Mouse (Mus musculus) liver, embryonic 16.5 days (tissue): ENCODE data around the gene Trim2. TPM values are rescaled to one million over a fixed set of nuclear protein-coding genes. Genes with fewer than 3 reads are reported as not detected.
A peak's percentile ranks its signal among the peaks of the same experiment; 100 is the strongest.

ENCODE experiments used
- ATAC-seq: fragments of 200-750 bp; cut with Nextera tagmentation; 2 replicates; pipeline ENCODE4 v1.8.0; 2017; ENCODE audit warnings: low read depth, mild to moderate bottlenecking, moderate number of reproducible peaks, moderate library complexity
- H3K27ac ChIP-seq: fragments of 300-500 bp; sonication (generic); 2 replicates; pipeline ENCODE4 v1.5.1; 2014; ENCODE audit warnings: mild to moderate bottlenecking, low read length
- H3K27me3 ChIP-seq: fragments of 300-500 bp; sonication (generic); 2 replicates; pipeline ENCODE4 v1.6.1; 2014; ENCODE audit warnings: low read depth, low read length, mixed read lengths; ENCODE audit not compliant: control insufficient read depth, insufficient read depth
- H3K36me3 ChIP-seq: fragments of 300-500 bp; sonication (generic); 2 replicates; pipeline ENCODE4 v1.6.1; 2014; ENCODE audit warnings: mild to moderate bottlenecking; ENCODE audit not compliant: control insufficient read depth, insufficient read depth
- H3K4me1 ChIP-seq: fragments of 300-500 bp; sonication (generic); 2 replicates; pipeline ENCODE4 v1.6.1; 2014; ENCODE audit warnings: low read depth, low read length, mixed read lengths; ENCODE audit not compliant: control insufficient read depth
- H3K4me2 ChIP-seq: fragments of 300-500 bp; sonication (generic); 2 replicates; pipeline ENCODE4 v1.6.1; 2014; ENCODE audit warnings: low read depth, low read length, mixed read lengths
- H3K4me3 ChIP-seq: fragments of 300-500 bp; sonication (generic); 2 replicates; pipeline ENCODE4 v1.5.1; 2014; ENCODE audit warnings: low read depth, mild to moderate bottlenecking, low read length
- H3K9ac ChIP-seq: fragments of 300-500 bp; sonication (generic); 2 replicates; pipeline ENCODE4 v1.6.1; 2014; ENCODE audit warnings: low read depth, low read length
- H3K9me3 ChIP-seq: fragments of 300-500 bp; sonication (generic); replicated peaks from 2 replicates; pipeline ENCODE4 v1.6.1; 2016; ENCODE audit warnings: low read length; ENCODE audit not compliant: control insufficient read depth
- WGBS: fragments of 180-500 bp; shearing (Covaris S2); extraction: QIAGEN DNeasy Blood & Tissue Kit; methylation state at CpG from one replicate; pipeline ENCODE4 v1.1.7; 2014; ENCODE audit not compliant: insufficient replicate concordance; 5-methylcytosine and 5-hydroxymethylcytosine counted together
- polyA plus RNA-seq: library from polyadenylated mRNA; unstranded; fragments of >200 nt; fragmentation: Nextera tagmentation; extraction: Ambion mirVana; gene quantifications from 2 replicates; pipeline ENCODE4 v1.2.1, GENCODE M21; 2015

The Trim2 gene
- polyA plus RNA-seq, 1 experiment from 2014 or later = 6.3 TPM

- Histone ChIP-seq H3K4me1 (peaks cover 8% of the 10 kb centered on the region), H3K4me3 (no peak overlapping the region), H3K9me3 (no peaks in the 10 kb centered on the region), H3K27me3 (no peaks in the 10 kb centered on the region), H3K27ac (no peak overlapping the region), H3K9ac (no peak overlapping the region), H3K4me2 (no peak overlapping the region), H3K36me3 (no peaks in the 10 kb centered on the region)
- WGBS = 73% methylated on average over 3 of the region's 3 CpGs
- ATAC-seq = no peak
Measured at GRCm38 (mm10) chr3:84284796-84285195, 21.9 kb downstream of the Trim2 start.

GRCm38 (mm10) chr3:84283524-84283923 lies 23.2 kb downstream of the Trim2 start:
- Histone ChIP-seq H3K4me1 (peaks cover 8% of the 10 kb centered on the region), H3K27me3 (no peaks in the 10 kb centered on the region), H3K4me2 (peak overlapping the region; percentile 36; the same call in 1 of the 2 replicates), H3K9ac (no peak overlapping the region), H3K36me3 (no peaks in the 10 kb centered on the region), H3K9me3 (no peaks in the 10 kb centered on the region), H3K27ac (0 out of 2 replicates have a peak overlapping the region, but pooled peaks have one; percentile 29), H3K4me3 (peak overlapping the region; percentile 27)
- ATAC-seq = peak; percentile 85
- 50% methylated on average over 8 of the region's 8 CpGs for WGBS

GRCm38 (mm10) chr3:84281936-84282371 lies 24.7 kb downstream of the Trim2 start:
- Histone ChIP-seq H3K4me2 (peak overlapping the region; percentile 36), H3K27ac (no peak overlapping the region)
- no peak for ATAC-seq

GRCm38 (mm10) chr3:84278809-84279208 lies 27.9 kb downstream of the Trim2 start:
- ATAC-seq = no peak
- H3K4me1 ChIP-seq = no peaks in the 10 kb centered on the region
- H3K9me3 ChIP-seq = no peaks in the 10 kb centered on the region
- no peaks in the 10 kb centered on the region for H3K36me3 ChIP-seq
- no peak overlapping the region for H3K9ac ChIP-seq
- no peak overlapping the region for H3K27ac ChIP-seq
- H3K27me3 ChIP-seq = no peaks in the 10 kb centered on the region
- no peak overlapping the region for H3K4me3 ChIP-seq
- WGBS = 59% methylated on average over 4 of the region's 4 CpGs
- no peak overlapping the region for H3K4me2 ChIP-seq

More at GRCm38 (mm10) chr3:84281936-84282371, 24.7 kb downstream of the Trim2 start:
- peaks cover 8% of the 10 kb centered on the region for H3K4me1 ChIP-seq
- no peak overlapping the region for H3K4me3 ChIP-seq
- H3K27me3 ChIP-seq = no peaks in the 10 kb centered on the region
- H3K9me3 ChIP-seq = no peaks in the 10 kb centered on the region
- WGBS = 43% methylated on average over 10 of the region's 10 CpGs
- H3K36me3 ChIP-seq = no peaks in the 10 kb centered on the region
- H3K9ac ChIP-seq = no peak overlapping the region

- no peaks in the 10 kb centered on the region for H3K27me3 ChIP-seq
- H3K4me2 ChIP-seq = no peak overlapping the region
- no peak overlapping the region for H3K4me3 ChIP-seq
- H3K4me1 ChIP-seq = peaks cover 13% of the 10 kb centered on the region
- no peak overlapping the region for H3K27ac ChIP-seq
- H3K9me3 ChIP-seq = no peaks in the 10 kb centered on the region
- H3K36me3 ChIP-seq = no peaks in the 10 kb centered on the region
- 75% methylated on average over 4 of the region's 4 CpGs for WGBS
- ATAC-seq = no peak
- H3K9ac ChIP-seq = no peak overlapping the region
Measured at GRCm38 (mm10) chr3:84275124-84275523, 31.6 kb downstream of the Trim2 start.

- no peak overlapping the region for H3K27ac ChIP-seq
- H3K9ac ChIP-seq = no peak overlapping the region
- H3K4me3 ChIP-seq = no peak overlapping the region
- H3K9me3 ChIP-seq = no peaks in the 10 kb centered on the region
- H3K4me1 ChIP-seq = peaks cover 28% of the 10 kb centered on the region
- WGBS = 68% methylated on average over 10 of the region's 10 CpGs
- no peaks in the 10 kb centered on the region for H3K27me3 ChIP-seq
- H3K36me3 ChIP-seq = no peaks in the 10 kb centered on the region
- ATAC-seq = no peak
- peak overlapping the region; percentile 10; the same call in 1 of the 2 replicates for H3K4me2 ChIP-seq
Measured at GRCm38 (mm10) chr3:84272293-84273015, 34.2 kb downstream of the Trim2 start.

GRCm38 (mm10) chr3:84271794-84272193 lies 34.9 kb downstream of the Trim2 start:
- Histone ChIP-seq H3K4me1 (peaks cover 32% of the 10 kb centered on the region), H3K27ac (no peak overlapping the region), H3K4me2 (no peak overlapping the region), H3K36me3 (no peaks in the 10 kb centered on the region), H3K27me3 (no peaks in the 10 kb centered on the region), H3K9ac (no peak overlapping the region), H3K4me3 (no peak overlapping the region), H3K9me3 (no peaks in the 10 kb centered on the region)
- no peak for ATAC-seq
- 66% methylated on average over 10 of the region's 10 CpGs for WGBS

GRCm38 (mm10) chr3:84271058-84271457 lies 35.6 kb downstream of the Trim2 start:
- Histone ChIP-seq H3K36me3 (no peaks in the 10 kb centered on the region), H3K4me1 (peaks cover 32% of the 10 kb centered on the region), H3K4me2 (peak overlapping the region; percentile 63), H3K4me3 (no peak overlapping the region), H3K27me3 (no peaks in the 10 kb centered on the region), H3K9me3 (no peaks in the 10 kb centered on the region), H3K9ac (no peak overlapping the region), H3K27ac (peak overlapping the region; percentile 67)
- 40% methylated on average over 6 of the region's 6 CpGs for WGBS
- ATAC-seq = peak; percentile 47

- peak; percentile 88 for ATAC-seq
- WGBS = 12% methylated on average over 3 of the region's 3 CpGs
- peak overlapping the region; percentile 56 for H3K4me3 ChIP-seq
Measured at GRCm38 (mm10) chr3:84270624-84270995, 36.1 kb downstream of the Trim2 start.

More at GRCm38 (mm10) chr3:84270624-84270995, 36.1 kb downstream of the Trim2 start:
- Histone ChIP-seq H3K9me3 (no peaks in the 10 kb centered on the region), H3K9ac (peak overlapping the region; percentile 62), H3K4me1 (peaks cover 32% of the 10 kb centered on the region), H3K36me3 (no peaks in the 10 kb centered on the region), H3K27me3 (no peaks in the 10 kb centered on the region), H3K27ac (peak overlapping the region; percentile 67), H3K4me2 (peak overlapping the region; percentile 63)
